Mouse (Mus musculus): ENCODE results near the gene Rab43. TPM values are rescaled to one million over a fixed set of nuclear protein-coding genes. Genes with fewer than 3 reads are reported as not detected.
A peak's percentile ranks its signal among the peaks of the same experiment; 100 is the strongest.

The Rab43 gene
- total and polyA plus RNA-seq, 3 experiments, result 11.1 to 12.2 (median 11.6) TPM

- no peaks in the 10 kb centered on the region for H3K27me3 ChIP-seq (ENCODE audit: control insufficient read depth, insufficient read depth, low read length)
- H3K4me1 ChIP-seq (ENCODE audit: control insufficient read depth, insufficient read depth, low read length), result peaks cover 15% of the 10 kb centered on the region
- WGBS, result 75% methylated on average over 2 of the region's 2 CpGs
- H3K36me3 ChIP-seq (ENCODE audit: control insufficient read depth, insufficient read depth, low read length), result peaks cover 2% of the 10 kb centered on the region; the same call in 1 of the 2 replicates
- no peak overlapping the region for H3K4me3 ChIP-seq
- DNase-seq, result no peak
- peak overlapping the region; percentile 8; the same call in 1 of the 2 replicates for H3K27ac ChIP-seq
- H3K79me2 ChIP-seq (replicated peaks; ENCODE audit: control insufficient read depth, insufficient read depth, low read length), result peaks cover 3% of the 10 kb centered on the region
- H3K9ac ChIP-seq (ENCODE audit: low read depth, low read length), result no peak overlapping the region
- intact Hi-C loops (cut with DNase I), result no loop called here
- no peak for TF ChIP-seq CTCF (IDR thresholded peaks at IDR 0.05)
- no peak for TF ChIP-seq EP300 (IDR thresholded peaks at IDR 0.05; ENCODE audit: insufficient read depth, low read depth, low read length)
- no peak for TF ChIP-seq POLR2A (IDR thresholded peaks at IDR 0.05; ENCODE audit: insufficient read depth, low read depth, low read length)
Observed at GRCm38 (mm10) chr6:87809144-87809543, 2.8 kb downstream of the Rab43 start.

- no peaks in the 10 kb centered on the region for H3K27me3 ChIP-seq (ENCODE audit: control insufficient read depth, insufficient read depth, low read length)
- WGBS, result 60% methylated on average over 3 of the region's 3 CpGs
- no peak overlapping the region for H3K27ac ChIP-seq
- no peak for TF ChIP-seq CTCF (IDR thresholded peaks at IDR 0.05)
- H3K4me3 ChIP-seq, result no peak overlapping the region
- H3K9ac ChIP-seq (ENCODE audit: low read depth, low read length), result no peak overlapping the region
- peaks cover 15% of the 10 kb centered on the region for H3K4me1 ChIP-seq (ENCODE audit: control insufficient read depth, insufficient read depth, low read length)
- peaks cover 2% of the 10 kb centered on the region; the same call in 1 of the 2 replicates for H3K36me3 ChIP-seq (ENCODE audit: control insufficient read depth, insufficient read depth, low read length)
- no peak for DNase-seq
- intact Hi-C loops (cut with DNase I), result no loop called here
- H3K79me2 ChIP-seq (replicated peaks; ENCODE audit: control insufficient read depth, insufficient read depth, low read length), result peaks cover 3% of the 10 kb centered on the region
Observed at GRCm38 (mm10) chr6:87808521-87808920, 3.4 kb downstream of the Rab43 start.

GRCm38 (mm10) chr6:87807735-87808440 lies 4.1 kb downstream of the Rab43 start:
- intact Hi-C loops (cut with DNase I), result no loop called here
- TF ChIP-seq POLR2A (IDR thresholded peaks at IDR 0.05; ENCODE audit: insufficient read depth, low read depth, low read length) (no peak), EP300 (IDR thresholded peaks at IDR 0.05; ENCODE audit: insufficient read depth, low read depth, low read length) (no peak), CTCF (IDR thresholded peaks at IDR 0.05) (no peak)
- peaks cover 2% of the 10 kb centered on the region; the same call in 1 of the 2 replicates for H3K36me3 ChIP-seq (ENCODE audit: control insufficient read depth, insufficient read depth, low read length)
- no peak overlapping the region for H3K9ac ChIP-seq (ENCODE audit: low read depth, low read length)
- H3K27me3 ChIP-seq (ENCODE audit: control insufficient read depth, insufficient read depth, low read length), result no peaks in the 10 kb centered on the region
- no peak overlapping the region for H3K27ac ChIP-seq
- H3K4me3 ChIP-seq, result no peak overlapping the region
- peaks cover 15% of the 10 kb centered on the region for H3K4me1 ChIP-seq (ENCODE audit: control insufficient read depth, insufficient read depth, low read length)
- peaks cover 3% of the 10 kb centered on the region for H3K79me2 ChIP-seq (replicated peaks; ENCODE audit: control insufficient read depth, insufficient read depth, low read length)
- DNase-seq, result no peak
- 80% methylated on average over 4 of the region's 4 CpGs for WGBS

GRCm38 (mm10) chr6:87806857-87807256 lies 5.1 kb downstream of the Rab43 start:
- peaks cover 4% of the 10 kb centered on the region for H3K79me2 ChIP-seq (replicated peaks; ENCODE audit: control insufficient read depth, insufficient read depth, low read length)
- no peak overlapping the region for H3K9ac ChIP-seq (ENCODE audit: low read depth, low read length)
- WGBS, result 33% methylated on average over 2 of the region's 2 CpGs
- no peak overlapping the region for H3K4me3 ChIP-seq
- H3K36me3 ChIP-seq (ENCODE audit: control insufficient read depth, insufficient read depth, low read length), result peaks cover 2% of the 10 kb centered on the region; the same call in 1 of the 2 replicates
- TF ChIP-seq CTCF (IDR thresholded peaks at IDR 0.05) (no peak), POLR2A (IDR thresholded peaks at IDR 0.05; ENCODE audit: insufficient read depth, low read depth, low read length) (no peak), EP300 (IDR thresholded peaks at IDR 0.05; ENCODE audit: insufficient read depth, low read depth, low read length) (no peak)
- intact Hi-C loops (cut with DNase I), result no loop called here
- H3K4me1 ChIP-seq (ENCODE audit: control insufficient read depth, insufficient read depth, low read length), result peaks cover 15% of the 10 kb centered on the region
- no peak overlapping the region for H3K27ac ChIP-seq
- DNase-seq, result no peak
- H3K27me3 ChIP-seq (ENCODE audit: control insufficient read depth, insufficient read depth, low read length), result no peaks in the 10 kb centered on the region

- intact Hi-C loops (cut with DNase I), result no loop called here
- TF ChIP-seq CTCF (IDR thresholded peaks at IDR 0.05) (peak; percentile 44), EP300 (IDR thresholded peaks at IDR 0.05; ENCODE audit: insufficient read depth, low read depth, low read length) (no peak)
- WGBS, result 40% methylated on average over 2 of the region's 2 CpGs
- peaks cover 4% of the 10 kb centered on the region for H3K79me2 ChIP-seq (replicated peaks; ENCODE audit: control insufficient read depth, insufficient read depth, low read length)
- H3K9ac ChIP-seq (ENCODE audit: low read depth, low read length), result no peak overlapping the region
- peaks cover 15% of the 10 kb centered on the region for H3K4me1 ChIP-seq (ENCODE audit: control insufficient read depth, insufficient read depth, low read length)
- no peak for DNase-seq
- no peak overlapping the region for H3K4me3 ChIP-seq
- no peaks in the 10 kb centered on the region for H3K27me3 ChIP-seq (ENCODE audit: control insufficient read depth, insufficient read depth, low read length)
- H3K27ac ChIP-seq, result no peak overlapping the region
- H3K36me3 ChIP-seq (ENCODE audit: control insufficient read depth, insufficient read depth, low read length), result peaks cover 2% of the 10 kb centered on the region; the same call in 1 of the 2 replicates
Observed at GRCm38 (mm10) chr6:87806028-87806427, 5.9 kb downstream of the Rab43 start.

- Histone ChIP-seq H3K4me3 (no peak overlapping the region), H3K27me3 (ENCODE audit: control insufficient read depth, insufficient read depth, low read length) (no peaks in the 10 kb centered on the region), H3K4me1 (ENCODE audit: control insufficient read depth, insufficient read depth, low read length) (peaks cover 15% of the 10 kb centered on the region), H3K27ac (no peak overlapping the region), H3K36me3 (ENCODE audit: control insufficient read depth, insufficient read depth, low read length) (peaks cover 2% of the 10 kb centered on the region; the same call in 1 of the 2 replicates), H3K79me2 (replicated peaks; ENCODE audit: control insufficient read depth, insufficient read depth, low read length) (peaks cover 4% of the 10 kb centered on the region), H3K9ac (ENCODE audit: low read depth, low read length) (no peak overlapping the region)
- intact Hi-C loops (cut with DNase I), result no loop called here
- no peak for TF ChIP-seq POLR2A (IDR thresholded peaks at IDR 0.05; ENCODE audit: insufficient read depth, low read depth, low read length)
- no peak for TF ChIP-seq CTCF (IDR thresholded peaks at IDR 0.05)
- no peak for TF ChIP-seq EP300 (IDR thresholded peaks at IDR 0.05; ENCODE audit: insufficient read depth, low read depth, low read length)
- WGBS, result 82% methylated on average over 7 of the region's 7 CpGs
- DNase-seq, result no peak
Observed at GRCm38 (mm10) chr6:87805448-87805847, 6.5 kb downstream of the Rab43 start.

Measured in heart, adult 2 months (tissue).